Mouse (Mus musculus) stomach, postnatal 0 days (tissue): ENCODE data around the gene Trim71. TPM values are rescaled to one million over a fixed set of nuclear protein-coding genes. Genes with fewer than 3 reads are reported as not detected.

ENCODE experiments used
- ATAC-seq: fragments of 200-750 bp; cut with Nextera tagmentation; 2 replicates; pipeline ENCODE4 v1.8.0; 2017; ENCODE audit not compliant: low FRiP score, low TSS enrichment
- DNase-seq: peaks from one replicate; pipeline ENCODE4 v3.0.0-alpha.2; 2016; ENCODE audit warnings: low spot score
- H3K27ac ChIP-seq: fragments of 300-500 bp; sonication (generic); replicated peaks from 2 replicates; pipeline ENCODE4 v1.5.1; 2014; ENCODE audit warnings: mild to moderate bottlenecking, control low read depth
- H3K27me3 ChIP-seq: fragments of 300-500 bp; sonication (generic); 2 replicates; pipeline ENCODE4 v1.6.1; 2014; ENCODE audit warnings: low read length; ENCODE audit not compliant: control insufficient read depth, insufficient read depth
- H3K36me3 ChIP-seq: fragments of 300-500 bp; sonication (generic); 2 replicates; pipeline ENCODE4 v1.6.1; 2014; ENCODE audit warnings: low read length, mixed read lengths; ENCODE audit not compliant: control insufficient read depth, insufficient read depth
- H3K4me1 ChIP-seq: fragments of 300-500 bp; sonication (generic); replicated peaks from 2 replicates; pipeline ENCODE4 v1.6.1; 2014; ENCODE audit warnings: antibody characterized with exemption; ENCODE audit not compliant: control insufficient read depth, insufficient read depth
- H3K4me2 ChIP-seq: fragments of 300-500 bp; sonication (generic); replicated peaks from 2 replicates; pipeline ENCODE4 v1.6.1; 2014; ENCODE audit warnings: low read depth, mild to moderate bottlenecking, control low read depth, moderate library complexity
- H3K4me3 ChIP-seq: fragments of 300-500 bp; sonication (generic); 2 replicates; pipeline ENCODE4 v1.5.1; 2014; ENCODE audit warnings: low read depth, low read length, control low read depth
- H3K9ac ChIP-seq: fragments of 300-500 bp; sonication (generic); 2 replicates; pipeline ENCODE4 v1.6.1; 2014; ENCODE audit warnings: mild to moderate bottlenecking, low read length, control low read depth, mixed read lengths
- H3K9me3 ChIP-seq: fragments of 300-500 bp; sonication (generic); 2 replicates; pipeline ENCODE4 v1.6.1; 2016; ENCODE audit warnings: low read length; ENCODE audit not compliant: control insufficient read depth
- CTCF ChIP-seq: IDR thresholded peaks from 2 replicates; pipeline ENCODE4 v1.5.1; 2016; ENCODE audit warnings: antibody characterized with exemption, low read depth, mild to moderate bottlenecking, moderate library complexity
- EP300 ChIP-seq: optimal IDR thresholded peaks from 2 replicates; pipeline ENCODE3; 2016; ENCODE audit warnings: antibody characterized with exemption
- WGBS: fragments of 180-500 bp; shearing (Covaris S2); extraction: QIAGEN DNeasy Blood & Tissue Kit; methylation state at CpG from one replicate; pipeline ENCODE4 v1.1.7; 2014; 5-methylcytosine and 5-hydroxymethylcytosine counted together
- polyA plus RNA-seq: library from polyadenylated mRNA; unstranded; fragments of >200 nt; fragmentation: Nextera tagmentation; extraction: Ambion mirVana; gene quantifications from 2 replicates; pipeline ENCODE4 v1.2.1, GENCODE M21; 2015

The Trim71 gene
- polyA plus RNA-seq, 1 experiment from 2014 or later, result 0.47 TPM

DNA sequence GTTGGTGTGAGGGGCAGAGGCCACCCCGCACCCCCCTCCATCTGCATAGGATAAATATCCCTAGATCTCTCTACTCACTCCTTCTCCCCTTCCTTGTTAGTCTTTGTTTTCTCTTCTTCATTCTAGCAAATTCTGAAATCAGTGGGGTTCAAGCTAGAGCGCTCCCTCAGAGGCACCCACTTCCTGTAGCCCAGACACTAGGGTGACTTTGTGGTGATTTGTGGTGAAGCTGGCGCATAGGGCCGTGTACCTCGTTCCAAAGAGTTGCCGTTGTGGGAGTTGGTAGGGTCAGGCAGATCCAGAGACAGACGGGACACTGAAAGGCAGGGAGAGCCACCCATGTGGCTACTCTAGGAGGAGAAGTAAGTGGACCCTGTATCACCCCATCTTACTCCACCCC lies 101.6 kb downstream of the Trim71 start:
- Histone ChIP-seq H3K9ac (no peak overlapping the region), H3K27ac (no peak overlapping the region), H3K27me3 (no peaks in the 10 kb centered on the region), H3K4me1 (no peaks in the 10 kb centered on the region), H3K9me3 (no peaks in the 10 kb centered on the region), H3K4me2 (no peak overlapping the region), H3K36me3 (peaks cover 6% of the 10 kb centered on the region), H3K4me3 (no peak overlapping the region)
- TF ChIP-seq EP300, result no peak
- no peak for TF ChIP-seq CTCF
- ATAC-seq, result no peak
- 90% methylated on average over 7 of the region's 7 CpGs for WGBS
- DNase-seq, result no peak

DNA sequence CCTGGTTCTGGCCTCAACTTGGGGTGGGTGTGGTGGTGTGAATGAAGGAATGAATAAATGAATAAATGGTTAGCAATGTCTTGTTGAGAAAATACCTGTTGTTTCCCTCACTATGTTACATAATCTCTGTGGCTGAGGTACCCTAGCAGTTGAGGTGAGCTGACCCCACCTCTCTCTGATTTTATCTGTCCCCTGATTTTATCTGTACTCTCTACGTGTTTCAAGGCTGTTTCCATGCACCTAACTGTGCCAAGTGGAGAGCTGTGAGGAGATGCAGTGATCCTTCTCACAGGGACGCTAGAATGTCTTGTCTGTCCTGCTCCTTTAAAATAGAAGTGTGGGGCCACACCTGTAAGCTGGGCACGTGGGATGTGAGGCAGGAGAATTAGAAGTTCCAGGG lies 105.7 kb downstream of the Trim71 start:
- TF ChIP-seq CTCF, result no peak
- TF ChIP-seq EP300, result no peak

More for the DNA sequence above, 105.7 kb downstream of the Trim71 start:
- Histone ChIP-seq H3K9me3 (no peaks in the 10 kb centered on the region), H3K9ac (no peak overlapping the region), H3K27me3 (no peaks in the 10 kb centered on the region), H3K4me2 (no peak overlapping the region), H3K4me3 (no peak overlapping the region), H3K36me3 (peaks cover 3% of the 10 kb centered on the region), H3K4me1 (no peaks in the 10 kb centered on the region), H3K27ac (no peak overlapping the region)
- 71% methylated on average over 3 of the region's 3 CpGs for WGBS
- DNase-seq, result no peak
- no peak for ATAC-seq

Other genes starting within 250 kb of the Trim71 start
- gene Bcl2a1c, start 234.2 kb downstream of the Trim71 start, polyA plus RNA-seq, result not detected in 2 replicates
- 76.3 and 85.5 TPM in 2 replicates for gene Crtap, start 173.7 kb downstream of the Trim71 start, polyA plus RNA-seq
- gene Glb1, start 163.3 kb downstream of the Trim71 start, polyA plus RNA-seq, result 27.1 and 28.2 TPM in 2 replicates
- 5.7 and 5.8 TPM in 2 replicates for gene Tmppe, start 163.3 kb downstream of the Trim71 start, polyA plus RNA-seq
- not detected in 2 replicates for gene Ccr4, start 59.5 kb downstream of the Trim71 start, polyA plus RNA-seq
- gene C130032M10Rik, start 48.7 kb downstream of the Trim71 start, polyA plus RNA-seq, result not detected in 2 replicates
- gene Cnot10, start 75.8 kb upstream of the Trim71 start, polyA plus RNA-seq, result 24.4 and 26.4 TPM in 2 replicates
- 35.7 TPM in 2 replicates for gene Dync1li1, start 124.4 kb upstream of the Trim71 start, polyA plus RNA-seq
- 50.9 and 53.9 TPM in 2 replicates for gene Cmtm6, start 166.7 kb upstream of the Trim71 start, polyA plus RNA-seq
- gene Cmtm7, start 217.5 kb upstream of the Trim71 start, polyA plus RNA-seq, result 83.2 and 84.9 TPM in 2 replicates